8 mouse cellular contexts compared by ENCODE assay signal in genomic region chr8:105707498-105708403, GRCm38 (mm10). TPM values are rescaled to one million over a fixed set of nuclear protein-coding genes. Genes with fewer than 3 reads are reported as not detected.
DNase-seq lines count a peak whose midpoint lies in the region; ATAC-seq lines count a peak whose summit lies in the region.

Gene 4933405L10Rik, plus strand, starts transcription at chr8:105707655.
Gene Enkd1, minus strand, starts transcription at chr8:105708210.

- DNase-seq in T-cell, adult 2 months (ENCODE audit: low spot score) = peak; percentile 84
- peak; percentile 88 to 92 for DNase-seq in cerebellum, postnatal 14 days
- peak; percentile 77 to 92 for DNase-seq in frontal cortex, postnatal 36 days (ENCODE audit: low spot score in 2 of 2)
- peak; percentile 79 for DNase-seq in left cerebral cortex, adult 11 months (ENCODE audit: low spot score)
- DNase-seq in lung, postnatal 4 days = peak; percentile 85 to 90
- peak; percentile 82 for DNase-seq in retina, postnatal 7 days (ENCODE audit: low read depth, low spot score)
- peak; percentile 72 to 82 for DNase-seq in urinary bladder, postnatal 36 days (ENCODE audit: low spot score in 2 of 2)

- WGBS in hindbrain, embryonic 15.5 days = under 1% methylated on average over 55 of the region's 55 CpGs

- H3K36me3 ChIP-seq in hindbrain, embryonic 15.5 days = peaks cover 10% of the 10 kb centered on the region

- peak; percentile 83 for ATAC-seq in hindbrain, embryonic 15.5 days (ENCODE audit: low FRiP score, low read depth)

- H3K4me1 ChIP-seq in hindbrain, embryonic 15.5 days (replicated peaks) = peaks cover 25% of the 10 kb centered on the region

- peak within 1 kb of the TSS; percentile 98 for H3K4me2 ChIP-seq in hindbrain, embryonic 15.5 days

- H3K27ac ChIP-seq in hindbrain, embryonic 15.5 days (replicated peaks) = 0 out of 2 replicates have a peak within 1 kb of the TSS, but pooled peaks have one; percentile 7

- H3K9ac ChIP-seq in hindbrain, embryonic 15.5 days = peak within 1 kb of the TSS; percentile 54

- peak within 1 kb of the TSS; percentile 77 for H3K4me3 ChIP-seq in hindbrain, embryonic 15.5 days

- H3K9me3 ChIP-seq in hindbrain, embryonic 15.5 days = no peaks in the 10 kb centered on the region

- H3K27me3 ChIP-seq in hindbrain, embryonic 15.5 days = no peaks in the 10 kb centered on the region

RNA-seq across cellular contexts. Expression of gene 4933405L10Rik, which starts in this region (rescaled TPM):
- 0.20 and 0.23 TPM in 2 replicates for polyA plus RNA-seq in hindbrain, embryonic 15.5 days (2015; fragmentation: Nextera tagmentation; extraction: Ambion mirVana)

RNA-seq across cellular contexts. Expression of gene Enkd1, which starts in this region (rescaled TPM):
- polyA plus RNA-seq in hindbrain, embryonic 15.5 days (2015; fragmentation: Nextera tagmentation; extraction: Ambion mirVana) = 15.7 and 16.6 TPM in 2 replicates

Comparison
In these comparisons a context has a peak if more than half of its experiments do, and no peak if none do; other contexts are left out.
1. Peak in every context shown above with its lines: DNase-seq, ATAC-seq, H3K4me3 ChIP-seq and H3K27ac ChIP-seq.